Mouse (Mus musculus) adrenal gland (tissue): ENCODE data around the gene Acp4.
"Not testable (repeated sequence)": the region's sequence is repeated elsewhere in the genome, so short reads cannot be mapped to it uniquely, and the experiment has no call there.

Experiments used
- intact Hi-C: fragments of 180-260 bp; cut with DNase I; formaldehyde crosslinking; loops from one replicate; pipeline ENCODE4 v1.15.1; 2025

The Acp4 gene

GRCm38 (mm10) chr7:44207135-44207534, 50.0 kb downstream of the Acp4 start, which contains the start of gene Klk1b4:
Gene Klk1b4, plus strand, starts transcription at chr7:44207435.
- intact Hi-C loops, result not testable (repeated sequence)
